Mouse (Mus musculus): ENCODE results near the gene Hpcal4.

DNA sequence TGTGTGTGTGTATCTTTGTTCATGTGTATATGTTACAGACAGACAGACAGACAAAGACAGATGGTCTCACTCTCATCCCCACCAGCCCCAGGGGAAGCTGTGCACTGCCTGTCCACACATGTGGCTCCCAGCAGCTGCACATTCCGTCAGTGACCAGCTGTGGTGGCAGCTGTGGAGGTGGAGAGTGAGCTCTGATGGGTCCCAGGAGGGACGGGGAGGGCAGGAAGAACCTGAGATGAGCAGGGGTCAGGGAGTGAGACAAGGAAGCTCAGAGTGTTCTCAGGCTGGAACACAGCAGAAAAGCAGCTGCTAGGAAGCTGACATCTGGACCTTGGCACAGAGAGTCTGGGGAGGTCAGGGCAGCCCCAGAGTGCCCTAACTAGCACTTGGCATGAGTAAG, 45.2 kb downstream of the Hpcal4 start:
- no peak for TF ChIP-seq EP300 (IDR thresholded peaks at IDR 0.05; ENCODE audit: insufficient read depth, low read depth, low read length)
- TF ChIP-seq CTCF (IDR thresholded peaks at IDR 0.05; ENCODE audit: low read depth, low read length), result no peak
